Mouse (Mus musculus): Measurements from ENCODE around the gene Rhou.

Rhou gene

DNA sequence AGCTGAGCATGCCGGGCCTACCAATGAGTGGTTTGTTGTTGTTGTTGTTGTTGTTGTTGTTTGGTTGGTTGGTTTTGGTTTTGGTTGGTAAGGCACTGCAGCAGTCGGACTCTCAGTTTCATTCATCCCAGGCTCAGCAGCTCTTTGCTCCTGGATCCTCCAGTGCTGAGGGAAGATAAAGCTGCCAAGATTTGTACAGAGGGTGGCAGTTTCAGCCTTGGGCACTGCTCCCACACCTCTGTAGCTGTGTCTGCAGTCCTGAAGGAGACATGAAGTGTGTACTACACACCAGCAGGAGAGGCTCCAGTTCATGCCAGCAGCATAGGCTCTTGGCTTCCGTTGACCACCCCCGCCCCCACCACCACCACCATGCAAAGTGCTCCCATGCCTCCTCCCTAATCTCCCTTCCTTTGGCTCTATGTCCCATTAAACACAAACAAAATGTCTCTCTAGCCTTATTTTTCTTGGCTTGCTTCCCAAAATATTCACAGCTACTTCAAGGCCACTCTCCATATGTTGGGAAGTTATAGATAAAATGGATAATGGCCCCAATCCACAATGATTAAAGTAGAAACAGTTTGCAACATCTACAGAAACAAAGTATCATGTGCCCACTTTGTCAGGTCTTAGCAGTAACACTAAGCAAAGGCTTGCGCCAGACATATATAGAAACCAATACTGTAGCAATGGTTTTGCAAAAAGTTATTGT lies 2.2 kb upstream of the Rhou start:
- no peak for DNase-seq

DNA sequence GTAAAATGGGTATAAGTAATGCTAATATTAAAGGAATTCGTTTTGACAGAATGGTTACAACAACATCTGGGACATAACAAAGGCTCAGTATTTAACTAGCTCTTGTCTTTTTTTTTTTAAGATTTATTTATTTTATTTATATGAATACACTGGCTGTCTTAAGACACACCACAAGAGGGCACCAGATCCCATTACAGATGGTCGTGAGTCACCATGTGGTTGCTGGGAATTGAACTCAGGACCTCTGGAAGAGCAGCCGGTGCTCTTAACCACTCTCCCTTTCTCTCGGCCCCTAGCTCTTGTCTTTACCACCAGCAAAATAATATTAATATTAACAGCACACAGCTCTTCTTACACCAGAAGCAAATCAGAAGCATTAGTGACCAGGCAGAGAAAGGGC lies 1.1 kb upstream of the Rhou start:
- no peak for DNase-seq

DNA sequence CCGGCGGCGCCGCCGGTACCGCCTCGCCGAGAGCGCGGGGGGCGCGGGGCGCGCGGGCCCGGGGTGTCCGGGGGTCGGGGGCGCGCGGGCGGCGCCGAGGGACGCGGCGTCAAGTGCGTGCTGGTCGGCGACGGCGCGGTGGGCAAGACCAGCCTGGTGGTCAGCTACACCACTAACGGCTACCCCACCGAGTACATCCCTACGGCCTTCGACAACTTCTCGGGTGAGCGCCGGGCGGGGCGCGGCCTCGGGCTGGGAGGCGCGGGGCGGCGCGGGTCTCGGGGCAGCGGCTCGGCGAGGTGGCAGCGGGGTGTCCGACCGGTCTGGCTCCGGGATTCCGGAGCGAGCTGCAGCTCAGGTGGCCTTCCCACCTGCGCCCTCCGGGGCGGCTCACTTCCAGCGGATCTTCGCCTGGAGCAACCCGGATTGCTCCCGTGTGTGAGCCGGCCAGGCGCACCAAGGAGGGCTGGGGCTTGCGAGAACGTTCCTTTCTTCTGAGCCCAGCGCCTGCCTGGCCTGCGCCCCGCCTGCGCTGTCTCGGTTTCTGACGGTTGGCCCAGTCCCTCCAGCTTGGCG lies 353 bp downstream of the Rhou start:
- DNase-seq, result peak; percentile 24

- no peak for DNase-seq
These were observed 1.0 kb downstream of the Rhou start for GRCm38 (mm10) chr8:123654763-123655162.

- DNase-seq, result no peak
These were observed 1.6 kb downstream of the Rhou start for GRCm38 (mm10) chr8:123655351-123655779.

DNA sequence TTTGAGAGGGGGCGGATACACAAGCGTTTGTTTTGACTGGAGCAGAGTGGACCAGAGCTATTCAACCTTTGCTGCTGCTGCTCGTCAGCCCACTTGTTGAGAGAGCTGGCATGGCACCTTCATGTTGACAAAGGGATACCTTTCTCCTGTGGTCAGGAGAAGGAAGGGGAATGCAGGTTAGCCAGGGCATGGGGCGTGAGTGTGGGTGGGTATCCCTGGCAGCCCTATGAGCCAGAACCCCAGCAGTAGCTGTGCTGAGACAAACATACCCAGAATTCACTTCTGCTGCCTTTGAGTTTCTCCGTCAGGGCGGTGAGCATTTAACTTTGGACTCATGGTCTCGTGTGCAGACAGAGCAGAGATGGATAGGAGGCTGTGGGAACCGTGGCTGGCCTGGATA lies 4.1 kb downstream of the Rhou start:
- no peak for DNase-seq

GRCm38 (mm10) chr8:123659469-123660057 lies 5.8 kb downstream of the Rhou start:
- DNase-seq, result no peak

DNA sequence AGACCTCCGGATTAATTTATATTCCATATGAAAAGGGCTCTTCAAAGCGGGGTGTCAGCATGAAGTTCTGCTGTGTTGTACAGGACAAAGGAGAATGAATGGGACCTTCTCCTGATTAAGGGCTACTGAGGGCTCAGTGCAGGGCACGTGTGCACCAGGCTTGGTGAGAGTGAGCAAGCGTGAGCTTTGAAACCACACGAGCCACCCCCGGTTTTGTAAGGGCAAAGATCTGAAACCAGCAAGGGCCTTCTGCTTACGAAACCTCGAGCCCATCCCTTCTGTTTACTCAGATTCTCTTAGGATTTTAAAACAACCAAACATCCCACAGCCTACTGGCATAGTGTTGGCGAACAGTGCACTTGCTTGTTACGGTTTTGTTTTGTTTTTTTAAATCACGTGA lies 7.8 kb downstream of the Rhou start:
- no peak for DNase-seq

DNA sequence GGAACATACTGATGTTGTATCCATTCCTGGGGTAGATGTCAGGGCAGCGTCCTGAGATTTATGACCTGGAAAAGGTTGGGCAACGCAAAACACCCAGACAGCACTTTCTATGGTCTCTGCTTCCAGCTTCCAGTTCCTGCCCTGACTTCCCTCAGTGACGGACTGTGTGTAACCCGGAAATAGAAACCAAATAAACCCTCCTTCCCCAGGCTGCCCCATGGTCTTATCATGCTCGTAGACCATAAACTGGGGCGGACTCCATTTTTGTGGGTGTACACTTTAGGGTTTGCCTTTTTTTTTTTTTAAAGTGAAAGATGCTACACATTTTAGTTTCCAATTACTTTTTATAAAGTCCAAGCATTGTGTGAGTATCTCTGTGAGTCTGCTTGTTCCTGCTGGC lies 11.9 kb downstream of the Rhou start:
- DNase-seq, result no peak

- no peak for DNase-seq
These were observed 13.1 kb downstream of the Rhou start for GRCm38 (mm10) chr8:123666832-123667231.

GRCm38 (mm10) chr8:123668681-123669080 lies 15.0 kb downstream of the Rhou start:
- DNase-seq, result no peak

DNA sequence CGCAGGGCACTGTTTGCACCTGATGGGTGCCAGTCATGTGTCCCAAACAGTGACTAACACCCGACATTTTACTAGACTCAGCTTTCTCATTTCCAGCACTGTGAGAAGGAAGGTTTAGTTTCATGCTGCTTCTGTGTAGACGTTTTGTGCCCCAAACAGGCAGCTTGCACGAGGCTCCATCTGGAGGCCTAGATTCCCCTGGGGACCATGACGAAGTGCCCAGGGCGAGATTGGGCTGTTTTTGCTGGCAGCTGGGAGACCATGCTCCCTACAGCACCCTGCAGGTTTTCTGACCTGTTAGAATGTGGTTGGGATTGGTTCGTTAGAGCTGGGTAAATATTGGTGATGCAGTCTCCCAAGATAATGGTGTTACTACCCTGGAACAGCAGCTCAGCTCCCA lies 17.0 kb downstream of the Rhou start:
- DNase-seq, result no peak

- DNase-seq, result no peak
These were observed 17.7 kb downstream of the Rhou start for GRCm38 (mm10) chr8:123671454-123671853.

- DNase-seq, result no peak
These were observed 18.9 kb downstream of the Rhou start for GRCm38 (mm10) chr8:123672648-123673047.

DNA sequence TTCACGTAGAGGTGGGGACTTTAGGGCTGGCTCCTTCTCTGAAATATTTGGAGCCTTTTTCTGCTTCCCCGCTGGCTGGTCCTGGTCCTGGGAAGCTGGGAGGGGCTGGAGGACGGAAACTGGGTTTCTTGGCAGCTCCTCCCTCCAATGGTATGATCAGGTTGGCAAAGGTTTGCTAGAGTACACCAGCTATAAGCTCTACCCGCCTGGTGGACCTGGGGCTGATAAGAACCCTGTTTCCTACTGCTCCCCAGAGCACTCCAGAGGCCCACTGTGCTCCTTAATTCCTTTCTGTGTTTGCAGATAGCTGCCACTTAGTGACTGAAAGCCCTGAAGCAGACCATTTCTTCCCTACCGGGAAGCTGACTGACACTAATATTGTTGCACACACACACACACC lies 21.9 kb downstream of the Rhou start:
- DNase-seq, result no peak

GRCm38 (mm10) chr8:123678390-123678789 lies 24.7 kb downstream of the Rhou start:
- DNase-seq, result no peak

DNA sequence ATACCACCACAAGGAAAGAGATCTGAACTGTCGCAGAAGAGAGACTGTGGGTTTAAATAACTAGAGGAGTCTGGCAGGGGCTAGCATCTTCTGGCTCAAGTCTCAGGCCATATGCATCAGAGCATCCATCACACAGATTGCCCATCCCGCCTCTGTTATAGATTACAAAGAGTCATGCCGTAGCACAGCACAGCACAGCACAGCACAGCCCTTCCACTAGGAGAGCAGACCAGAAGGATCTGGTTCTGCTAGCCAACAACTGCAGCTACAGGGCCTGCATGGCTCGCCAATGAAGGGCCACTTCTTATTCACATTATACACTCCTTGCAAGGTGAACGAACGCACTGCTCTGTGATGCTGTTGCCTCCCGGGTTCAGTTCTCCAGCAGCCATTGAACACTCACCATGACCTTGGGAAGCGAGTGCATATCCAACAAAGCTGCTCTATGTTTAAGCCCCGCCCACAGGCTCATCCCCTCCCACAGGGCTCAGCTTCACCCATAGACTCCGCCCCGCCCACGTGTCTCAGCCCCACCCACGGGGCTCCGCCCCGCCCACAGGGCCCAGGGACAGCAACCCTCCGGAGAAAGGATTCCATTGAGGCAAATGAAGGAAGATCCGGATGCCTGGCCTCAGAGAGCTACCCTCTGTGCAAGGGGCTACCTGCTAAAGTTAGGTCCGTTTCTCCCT lies 28.5 kb downstream of the Rhou start:
- peak; percentile 7 for DNase-seq

- DNase-seq, result no peak
These were observed 29.6 kb downstream of the Rhou start for GRCm38 (mm10) chr8:123683321-123683720.

- no peak for DNase-seq
These were observed 31.1 kb downstream of the Rhou start for GRCm38 (mm10) chr8:123684806-123685205.

- no peak for DNase-seq
These were observed 31.7 kb downstream of the Rhou start for GRCm38 (mm10) chr8:123685477-123685876.

- no peak for DNase-seq
These were observed 34.1 kb downstream of the Rhou start for GRCm38 (mm10) chr8:123687826-123688225.

GRCm38 (mm10) chr8:123692165-123692962 lies 38.6 kb downstream of the Rhou start:
- no peak for DNase-seq

DNA sequence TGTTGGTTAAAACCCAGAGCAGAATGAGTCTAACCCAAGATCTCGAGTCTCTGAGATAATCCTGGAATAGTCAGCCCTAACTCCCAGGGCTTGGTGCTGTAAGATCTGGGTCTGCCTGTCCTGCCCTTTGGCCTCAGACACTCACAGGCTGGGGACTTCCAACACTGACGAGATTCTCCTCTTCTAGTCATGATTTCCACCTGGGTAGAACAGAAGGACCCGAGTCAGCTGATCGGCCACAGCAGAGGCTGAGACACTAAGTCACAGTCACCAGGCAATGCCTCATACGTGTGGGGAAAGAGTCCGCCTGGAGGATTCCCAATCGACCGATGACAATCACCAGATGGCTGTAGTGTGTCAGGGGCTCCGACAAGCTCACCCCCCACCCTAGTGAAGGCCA lies 42.4 kb downstream of the Rhou start:
- no peak for DNase-seq
